Mouse (Mus musculus): ENCODE results near the gene Anks4b.

Gene Anks4b

GRCm38 (mm10) chr7:120173603-120174244 lies at the start of gene Anks4b:
TSS of gene Anks4b (plus strand) at chr7:120173858.
- DNase-seq (ENCODE audit: low spot score) = peak; percentile 8

DNA sequence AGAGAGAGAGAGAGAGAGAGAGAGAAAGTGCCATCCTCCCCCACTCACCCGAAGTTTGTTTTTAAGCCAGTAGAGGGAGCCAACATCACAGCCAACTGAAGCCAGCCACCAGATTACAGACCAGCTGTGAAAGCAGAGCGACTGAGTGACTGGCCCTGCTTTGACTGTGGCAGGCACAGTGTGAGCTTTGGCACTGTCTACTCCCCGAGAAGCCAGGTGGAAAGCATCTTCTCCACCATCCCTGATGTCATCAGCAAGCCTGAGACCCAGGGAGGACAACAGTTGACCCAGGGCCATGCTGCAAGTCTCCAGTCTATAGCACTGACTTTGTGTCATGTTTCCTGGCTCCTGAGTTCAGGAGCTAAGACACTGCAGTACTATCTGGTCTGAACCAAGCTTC lies 48.8 kb upstream of the Anks4b start:
- peak; percentile 65 for DNase-seq (ENCODE audit: low spot score)

GRCm38 (mm10) chr7:120126976-120127685 lies 46.5 kb upstream of the Anks4b start:
- no peak for DNase-seq (ENCODE audit: low spot score)

GRCm38 (mm10) chr7:120127686-120128059 lies 46.0 kb upstream of the Anks4b start:
- no peak for DNase-seq (ENCODE audit: low spot score)

DNA sequence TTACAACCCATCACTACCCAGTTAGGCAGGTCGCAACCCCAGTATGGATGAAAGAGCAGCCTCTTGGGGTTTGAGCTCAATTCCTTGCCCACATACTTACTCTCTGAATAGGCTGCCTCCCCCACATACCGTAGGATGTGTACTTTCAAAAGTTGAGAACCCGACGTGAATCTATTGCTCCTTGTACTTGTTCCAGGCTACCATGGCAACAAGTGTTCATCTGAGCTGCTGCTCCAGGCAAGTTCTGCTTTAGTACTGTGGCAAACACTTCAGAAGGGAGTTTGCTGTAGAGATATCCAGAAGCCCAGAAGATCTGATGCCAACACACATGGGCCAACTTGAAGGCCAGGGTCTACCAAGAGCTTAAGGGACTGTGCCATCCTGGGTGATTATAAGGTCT lies 44.7 kb upstream of the Anks4b start:
- DNase-seq (ENCODE audit: low spot score) = no peak

DNA sequence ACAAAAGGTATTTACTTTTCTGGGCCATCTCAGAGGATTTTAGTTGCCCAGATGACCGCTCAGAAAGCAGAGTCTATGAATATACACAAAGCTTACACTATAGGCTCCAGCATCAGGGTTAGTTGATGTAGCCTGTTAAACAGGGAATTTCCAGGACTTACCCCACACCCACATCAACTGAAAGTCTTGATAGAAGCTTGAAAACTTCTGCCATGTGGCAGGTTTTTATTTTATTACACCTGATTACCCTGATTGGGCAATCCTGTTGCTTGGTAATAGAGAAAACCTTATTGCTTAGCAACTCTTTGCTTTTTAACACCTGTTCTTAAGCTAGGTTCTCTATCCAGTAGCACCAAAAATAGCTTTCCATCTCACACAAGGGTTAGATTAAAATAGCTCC lies 30.9 kb upstream of the Anks4b start:
- no peak for DNase-seq (ENCODE audit: low spot score)

DNA sequence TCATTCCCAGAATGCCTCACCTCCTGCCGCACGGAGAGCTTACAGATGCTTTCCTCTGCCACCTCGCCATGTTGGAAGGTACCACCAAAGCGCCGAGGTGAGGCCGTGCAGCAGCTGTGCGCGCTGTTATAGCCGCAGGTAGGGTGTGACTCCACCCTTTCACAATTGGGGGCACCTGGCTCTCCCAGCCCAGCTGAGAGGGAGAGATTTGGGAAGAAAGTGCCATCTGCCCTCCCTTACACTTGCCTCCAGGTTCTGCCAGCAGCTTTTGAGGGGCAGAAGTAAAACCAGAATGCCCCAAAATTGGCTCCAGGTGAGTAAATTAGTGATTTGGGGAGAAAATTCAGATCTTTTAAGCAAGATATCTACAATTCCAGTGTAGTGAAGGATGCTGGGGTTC lies 28.5 kb upstream of the Anks4b start, which contains the start of gene Zp2:
Zp2 (minus strand) TSS at position 101 of the 400 bp plus-strand sequence.
- DNase-seq (ENCODE audit: low spot score) = no peak

- DNase-seq (ENCODE audit: low spot score) = no peak
Measured at GRCm38 (mm10) chr7:120150257-120150656, 23.4 kb upstream of the Anks4b start.

DNA sequence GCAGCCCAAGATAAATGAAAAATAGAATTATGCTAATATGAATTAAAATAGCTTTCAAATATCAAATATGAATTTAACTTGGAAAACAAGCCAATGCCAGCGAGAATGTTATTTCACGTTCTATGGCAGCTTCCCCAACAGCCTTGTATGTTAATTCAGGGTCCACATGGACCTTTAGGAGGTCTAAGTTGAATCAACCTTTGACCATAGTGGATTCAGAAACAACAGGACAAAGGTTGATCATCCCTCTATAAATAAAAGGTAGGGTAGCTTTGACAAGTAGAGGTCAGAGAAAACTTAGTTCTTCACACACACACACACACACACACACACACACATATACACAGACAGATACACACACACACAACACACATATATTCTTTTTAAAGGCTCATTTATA lies 22.8 kb upstream of the Anks4b start:
- no peak for DNase-seq (ENCODE audit: low spot score)

DNA sequence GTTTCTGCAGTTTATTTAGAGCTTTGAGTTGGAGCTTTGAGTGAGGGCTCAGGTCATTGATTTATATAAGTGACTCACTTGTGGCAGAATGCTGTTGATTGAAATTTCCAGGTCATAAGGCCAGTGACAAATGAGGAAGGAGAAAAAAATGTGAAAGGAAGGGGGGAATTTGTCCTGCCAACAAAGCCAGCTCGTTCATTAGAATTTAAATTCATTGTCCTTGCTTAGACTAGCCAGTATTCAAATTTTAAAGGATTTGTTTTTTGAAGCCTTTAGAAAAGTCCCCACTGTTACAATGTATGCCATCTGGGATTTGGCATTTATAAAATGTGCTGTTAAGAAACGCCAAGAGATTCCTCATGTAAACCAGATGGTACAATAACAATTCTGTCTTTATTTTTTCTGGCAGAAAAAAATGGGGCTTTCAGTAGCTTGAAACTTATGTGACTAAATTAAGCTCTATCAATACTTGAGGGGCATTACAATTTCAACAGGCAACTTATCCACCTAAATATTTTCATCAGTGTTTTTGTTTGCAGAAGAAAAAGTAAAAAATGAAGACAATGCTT lies 16.7 kb upstream of the Anks4b start:
- DNase-seq (ENCODE audit: low spot score) = no peak

DNA sequence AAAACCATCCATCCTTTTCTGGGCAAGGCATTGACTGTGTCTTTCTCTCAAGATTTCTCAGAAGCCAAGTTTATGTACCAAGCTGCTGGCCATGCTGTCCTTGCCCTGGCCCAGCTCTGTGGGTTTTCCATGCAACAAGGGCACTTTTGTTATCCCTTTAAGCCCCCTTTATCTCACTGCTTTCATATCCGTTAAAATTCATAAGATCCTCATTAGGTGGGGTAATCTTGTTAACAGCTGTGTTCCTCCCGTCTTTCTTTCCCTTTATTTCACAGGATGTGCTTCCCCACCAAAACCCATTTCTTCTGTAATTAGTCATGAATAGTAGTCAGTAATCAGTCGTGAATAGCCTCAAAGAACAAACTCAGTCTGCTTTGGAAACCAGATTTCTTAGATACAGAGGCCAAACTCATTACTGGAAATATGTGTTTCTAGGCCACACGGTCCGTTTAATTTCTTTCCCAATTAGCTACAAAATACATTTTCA lies 16.0 kb upstream of the Anks4b start:
- DNase-seq (ENCODE audit: low spot score) = no peak

DNA sequence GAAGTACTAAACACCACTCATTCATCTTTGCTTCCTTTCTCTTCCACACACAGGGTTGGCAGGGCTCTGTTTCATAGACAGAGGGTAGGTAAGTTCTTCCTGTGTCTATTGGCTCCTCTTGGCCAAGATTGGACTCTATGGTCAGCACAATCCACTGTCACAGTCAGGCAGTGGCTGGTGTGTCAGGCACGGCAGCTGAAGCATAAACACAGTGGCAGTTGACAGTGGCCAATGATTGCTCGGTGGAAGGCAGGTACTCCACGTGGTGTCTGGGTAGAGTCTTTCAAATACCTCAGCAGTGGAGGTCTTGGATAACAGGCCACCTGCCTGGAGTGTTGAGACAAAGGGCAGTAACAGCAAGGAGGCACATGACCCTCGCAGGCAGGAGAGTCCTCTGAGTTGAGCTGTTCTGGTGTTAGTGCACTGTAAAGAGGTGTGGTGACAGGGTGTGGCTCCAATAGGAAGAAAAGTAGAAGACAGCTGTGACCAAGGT lies 15.5 kb upstream of the Anks4b start:
- no peak for DNase-seq (ENCODE audit: low spot score)

GRCm38 (mm10) chr7:120163581-120164251 lies 9.9 kb upstream of the Anks4b start:
- DNase-seq (ENCODE audit: low spot score) = no peak

GRCm38 (mm10) chr7:120172188-120172700 lies 1.4 kb upstream of the Anks4b start:
- no peak for DNase-seq (ENCODE audit: low spot score)

GRCm38 (mm10) chr7:120174723-120175504 lies 1.3 kb downstream of the Anks4b start:
- no peak for DNase-seq (ENCODE audit: low spot score)

- no peak for DNase-seq (ENCODE audit: low spot score)
Measured at GRCm38 (mm10) chr7:120177611-120178010, 4.0 kb downstream of the Anks4b start.

- DNase-seq (ENCODE audit: low spot score) = no peak
Measured at GRCm38 (mm10) chr7:120178935-120179334, 5.3 kb downstream of the Anks4b start.

DNA sequence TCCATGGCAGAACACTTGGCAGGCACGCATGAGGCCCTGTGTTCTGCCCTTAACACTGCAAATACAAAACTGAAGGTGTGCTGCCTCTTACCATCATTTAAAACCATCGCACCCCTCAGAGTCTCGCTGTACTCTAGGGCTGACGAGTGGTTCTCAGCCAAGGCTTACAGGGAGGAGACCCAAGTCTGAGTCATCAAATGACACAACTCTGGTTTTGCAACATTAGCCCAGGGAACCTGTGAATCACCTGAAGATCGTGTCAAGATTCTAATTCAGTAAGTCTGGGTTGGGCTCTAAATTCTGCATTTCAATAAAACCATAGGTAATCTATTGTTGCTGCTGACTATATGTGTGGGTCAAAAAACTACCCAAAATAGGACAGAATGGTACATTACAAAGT lies 6.9 kb downstream of the Anks4b start:
- DNase-seq (ENCODE audit: low spot score) = no peak

- no peak for DNase-seq (ENCODE audit: low spot score)
Measured at GRCm38 (mm10) chr7:120181401-120182230, 8.0 kb downstream of the Anks4b start.

GRCm38 (mm10) chr7:120182891-120183290 lies 9.2 kb downstream of the Anks4b start:
- no peak for DNase-seq (ENCODE audit: low spot score)

- no peak for DNase-seq (ENCODE audit: low spot score)
Measured at GRCm38 (mm10) chr7:120188946-120189345, 15.3 kb downstream of the Anks4b start.

Measured in urinary bladder, postnatal 14 days (tissue).